Mouse (Mus musculus) CD4-positive, CD25-positive, alpha-beta regulatory T cell, adult 2 months (primary cell): ENCODE results near the gene Tnp2.
"Not testable (repeated sequence)": the region's sequence is repeated elsewhere in the genome, so short reads cannot be mapped to it uniquely, and the experiment has no call there.

Source experiments
- DNase-seq: peaks from one replicate; pipeline ENCODE4 v3.0.0-alpha.2; 2012; ENCODE audit warnings: low read depth, low spot score

Tnp2 gene

GRCm38 (mm10) chr16:10788271-10788670 lies at the start of gene Tnp2:
Gene Tnp2, minus strand, starts transcription at chr16:10788660.
- peak; percentile 63 for DNase-seq

GRCm38 (mm10) chr16:10837903-10838302 lies 49.4 kb upstream of the Tnp2 start:
- peak; percentile 43 for DNase-seq

- DNase-seq = no peak
Observed at GRCm38 (mm10) chr16:10837250-10837649, 48.8 kb upstream of the Tnp2 start.

GRCm38 (mm10) chr16:10836388-10836787 lies 47.9 kb upstream of the Tnp2 start:
- no peak for DNase-seq

- DNase-seq = peak; percentile 93
Observed at GRCm38 (mm10) chr16:10834911-10835587, 46.6 kb upstream of the Tnp2 start, which contains the start of gene Rmi2. Gene Rmi2, plus strand, starts transcription at chr16:10835059.

- DNase-seq = no peak
Observed at GRCm38 (mm10) chr16:10834542-10834910, 46.1 kb upstream of the Tnp2 start.

GRCm38 (mm10) chr16:10828461-10828805 lies 40.0 kb upstream of the Tnp2 start:
- no peak for DNase-seq

GRCm38 (mm10) chr16:10827766-10828460 lies 39.5 kb upstream of the Tnp2 start:
- no peak for DNase-seq

- DNase-seq = no peak
Observed at GRCm38 (mm10) chr16:10827269-10827668, 38.8 kb upstream of the Tnp2 start.

- no peak for DNase-seq
Observed at GRCm38 (mm10) chr16:10825840-10826239, 37.4 kb upstream of the Tnp2 start.

- no peak for DNase-seq
Observed at GRCm38 (mm10) chr16:10824536-10824935, 36.1 kb upstream of the Tnp2 start.

- no peak for DNase-seq
Observed at GRCm38 (mm10) chr16:10821387-10821786, 32.9 kb upstream of the Tnp2 start.

- no peak for DNase-seq
Observed at GRCm38 (mm10) chr16:10819966-10820365, 31.5 kb upstream of the Tnp2 start.

GRCm38 (mm10) chr16:10818579-10819135 lies 30.2 kb upstream of the Tnp2 start:
- DNase-seq = no peak

GRCm38 (mm10) chr16:10814864-10815263 lies 26.4 kb upstream of the Tnp2 start:
- peak; percentile 34 for DNase-seq

- DNase-seq = no peak
Observed at GRCm38 (mm10) chr16:10813726-10814125, 25.3 kb upstream of the Tnp2 start.

GRCm38 (mm10) chr16:10812865-10813371 lies 24.5 kb upstream of the Tnp2 start, which contains the start of gene Gm11172:
Gene Gm11172, plus strand, starts transcription at chr16:10812915.
- DNase-seq = peak; percentile 38

GRCm38 (mm10) chr16:10810376-10810775 lies 21.9 kb upstream of the Tnp2 start:
- no peak for DNase-seq

- peak; percentile 29 for DNase-seq
Observed at GRCm38 (mm10) chr16:10805789-10806527, 17.5 kb upstream of the Tnp2 start, which contains the start of gene Prm1. Gene Prm1, minus strand, starts transcription at chr16:10805839.

GRCm38 (mm10) chr16:10802420-10802819 lies 14.0 kb upstream of the Tnp2 start:
- DNase-seq = not testable (repeated sequence)

- DNase-seq = no peak
Observed at GRCm38 (mm10) chr16:10796034-10796433, 7.6 kb upstream of the Tnp2 start, which contains the start of gene Prm2. Gene Prm2, minus strand, starts transcription at chr16:10796134.

- DNase-seq = no peak
Observed at GRCm38 (mm10) chr16:10790702-10791101, 2.2 kb upstream of the Tnp2 start, which contains the start of gene Prm3. Gene Prm3, minus strand, starts transcription at chr16:10790914.
